Mouse (Mus musculus) embryonic fibroblast, embryonic 13.5 days (primary cell): ENCODE measurements around the gene Krtap24-1. TPM values are rescaled to one million over a fixed set of nuclear protein-coding genes. Genes with fewer than 3 reads are reported as not detected.

Source experiments
- H3K27ac ChIP-seq: 2 replicates; pipeline ENCODE4 v1.5.1; 2012; ENCODE audit warnings: low read length, control low read depth, inconsistent platforms; ENCODE audit not compliant: insufficient read depth
- H3K4me1 ChIP-seq: 2 replicates; pipeline ENCODE4 v1.6.1; 2011; ENCODE audit warnings: low read length; ENCODE audit not compliant: control insufficient read depth, insufficient read depth
- H3K4me3 ChIP-seq: 2 replicates; pipeline ENCODE4 v1.5.1; 2011; ENCODE audit warnings: mild to moderate bottlenecking, control low read depth, low read length; ENCODE audit not compliant: insufficient read depth
- CTCF ChIP-seq: IDR thresholded peaks from 2 replicates; pipeline ENCODE4 v1.5.1; 2011; ENCODE audit warnings: mild to moderate bottlenecking, control low read depth, low read length, moderate library complexity, borderline replicate concordance; ENCODE audit not compliant: insufficient read depth
- POLR2A ChIP-seq: IDR thresholded peaks from 2 replicates; pipeline ENCODE4 v1.6.1; 2011; ENCODE audit warnings: low read depth, mild to moderate bottlenecking, control low read depth, low read length, moderate library complexity
- polyA plus RNA-seq: library from polyadenylated mRNA; stranded (reverse); fragments of >200 nt; gene quantifications from 2 replicates; pipeline ENCODE4 v1.2.4, GENCODE M21; 2011; ENCODE audit warnings: low read depth; ENCODE audit not compliant: missing spikeins, insufficient read length

Gene Krtap24-1
- polyA plus RNA-seq, 1 experiment, result not detected

DNA sequence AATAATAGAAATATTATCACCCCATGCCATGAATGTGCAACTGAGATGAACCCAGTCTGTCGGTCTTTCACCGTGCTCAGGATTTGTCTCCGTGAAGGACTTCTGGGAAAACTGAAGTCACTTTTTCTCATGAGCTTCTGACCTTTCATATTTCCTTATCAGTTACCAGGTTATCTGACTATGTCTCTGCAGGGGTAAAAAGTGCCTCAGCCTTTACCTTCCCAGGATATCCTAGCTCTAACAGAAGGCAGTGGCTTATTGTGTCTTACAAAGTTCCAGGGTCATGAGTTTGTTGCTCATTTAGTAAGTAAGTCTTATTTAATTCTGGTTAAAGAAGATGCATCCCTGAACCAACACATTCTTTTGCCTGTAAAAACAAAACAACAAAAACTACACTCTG is 42.3 kb downstream of the Krtap24-1 start:
- no peak for TF ChIP-seq CTCF
- TF ChIP-seq POLR2A, result no peak
- Histone ChIP-seq H3K4me3 (no peak overlapping the region), H3K4me1 (no peaks in the 10 kb centered on the region), H3K27ac (no peak overlapping the region)

DNA sequence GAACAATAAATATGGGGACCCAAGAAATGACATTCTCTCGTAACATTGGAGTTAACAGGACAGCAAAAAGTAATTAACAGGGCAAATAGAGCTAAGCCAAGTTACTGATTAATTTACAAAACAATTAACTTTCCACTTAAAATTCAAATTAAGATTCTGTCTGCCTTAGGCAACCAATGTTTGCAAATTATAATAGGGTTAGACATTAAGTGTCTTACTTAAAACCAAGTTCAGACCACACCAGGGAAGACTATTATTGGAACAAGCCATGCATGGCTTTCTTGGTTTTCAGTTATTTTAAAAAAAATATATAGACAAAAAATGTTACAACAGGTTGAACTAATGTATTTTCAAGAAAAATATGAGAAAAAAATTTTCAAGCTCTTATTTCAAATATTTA is 43.0 kb downstream of the Krtap24-1 start:
- Histone ChIP-seq H3K4me1 (no peaks in the 10 kb centered on the region), H3K4me3 (no peak overlapping the region)

DNA sequence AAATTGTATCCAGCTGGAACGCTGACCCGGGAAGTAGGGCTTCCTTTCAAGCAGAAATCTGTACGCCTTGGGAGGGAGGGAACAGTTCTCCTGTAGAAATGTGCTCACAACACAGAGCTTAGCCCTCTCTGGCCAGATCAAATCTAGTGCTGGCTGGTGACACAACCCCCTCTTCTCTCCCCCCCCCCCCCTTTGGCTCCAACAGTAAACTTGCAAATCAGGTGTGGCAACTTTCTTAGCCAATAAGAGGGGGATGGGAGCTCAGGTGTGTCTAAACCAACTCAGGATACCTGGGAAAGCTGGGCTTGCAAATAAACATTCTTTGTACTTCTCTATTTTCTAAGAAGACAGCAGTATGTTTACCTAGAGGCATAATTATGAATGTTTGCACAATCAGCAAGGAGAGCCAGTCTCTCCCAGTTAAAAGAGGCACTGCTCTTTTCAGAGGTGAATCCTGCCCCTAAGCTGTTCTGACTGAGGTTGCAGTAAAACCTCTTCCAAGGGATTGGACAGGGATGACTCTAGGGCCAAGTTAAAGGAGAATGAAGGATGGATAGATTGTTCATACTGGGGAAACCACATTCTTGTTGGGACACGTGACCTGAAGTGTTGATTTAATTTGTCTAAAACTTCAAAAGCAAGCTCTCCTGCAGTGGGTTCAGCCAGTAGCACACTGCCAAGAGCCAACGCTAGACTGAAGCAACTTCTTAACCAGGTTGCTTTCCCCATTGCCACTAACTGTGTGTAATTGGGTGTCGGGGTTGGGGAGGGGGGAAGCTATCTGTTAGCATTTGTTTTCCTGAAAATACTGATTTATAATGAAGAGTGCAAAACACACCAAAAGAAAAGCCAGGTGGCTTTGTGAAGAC is 48.8 kb downstream of the Krtap24-1 start, which contains the start of gene Cldn8:
TSS of gene Cldn8 (minus strand) at position 139 of the 869 bp plus-strand sequence.
- Histone ChIP-seq H3K4me3 (no peak within 1 kb of the TSS), H3K27ac (no peak within 1 kb of the TSS), H3K4me1 (no peaks in the 10 kb centered on the region)
- TF ChIP-seq CTCF (no peak), POLR2A (no peak)

More for the DNA sequence above, 43.0 kb downstream of the Krtap24-1 start:
- no peak for TF ChIP-seq CTCF
- no peak for TF ChIP-seq POLR2A
- no peak overlapping the region for H3K27ac ChIP-seq

DNA sequence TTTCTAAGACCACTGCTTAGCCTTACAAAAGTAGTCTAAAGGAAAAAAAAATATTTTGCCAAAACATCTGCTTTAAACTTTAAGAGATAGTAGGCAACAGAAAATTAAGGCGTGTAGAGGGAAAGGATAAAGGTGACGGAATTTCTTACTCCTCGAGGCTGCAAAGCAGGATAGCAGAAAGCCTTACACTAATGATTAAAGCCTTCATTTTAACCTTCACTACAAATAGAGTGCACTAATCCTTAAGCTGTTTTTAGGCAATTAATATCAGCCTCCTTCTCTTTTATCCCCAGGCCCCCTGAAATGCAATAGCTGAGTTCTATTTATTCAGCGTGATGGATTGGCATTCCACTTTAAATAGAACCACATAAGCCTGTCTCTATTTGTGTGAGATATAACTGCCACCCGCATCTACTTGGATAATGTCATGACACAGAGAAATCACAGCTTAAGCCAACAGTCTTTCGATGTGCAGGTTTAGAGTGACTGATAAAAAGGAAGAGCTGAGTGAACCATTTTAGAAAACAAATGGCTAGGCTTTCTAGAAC is 50.4 kb downstream of the Krtap24-1 start:
- no peak for TF ChIP-seq CTCF
- TF ChIP-seq POLR2A, result no peak
- Histone ChIP-seq H3K27ac (no peak overlapping the region), H3K4me1 (no peaks in the 10 kb centered on the region), H3K4me3 (no peak overlapping the region)

Other genes starting within 250 kb of the Krtap24-1 start
- not detected in 2 replicates for gene Cldn17, start 105.3 kb downstream of the Krtap24-1 start, polyA plus RNA-seq
- gene Cldn8, start 49.1 kb downstream of the Krtap24-1 start, polyA plus RNA-seq, result not detected in 2 replicates
- gene 2310079G19Rik, start 15.4 kb upstream of the Krtap24-1 start, polyA plus RNA-seq, result not detected in 2 replicates
- gene Krtap26-1, start 35.5 kb upstream of the Krtap24-1 start, polyA plus RNA-seq, result not detected in 2 replicates
- not detected in 2 replicates for gene Krtap27-1, start 59.4 kb upstream of the Krtap24-1 start, polyA plus RNA-seq
- gene 2310061N02Rik, start 95.7 kb upstream of the Krtap24-1 start, polyA plus RNA-seq, result not detected in 2 replicates
- not detected in 2 replicates for gene Krtap13-1, start 116.6 kb upstream of the Krtap24-1 start, polyA plus RNA-seq
- not detected in 2 replicates for gene Krtap13, start 139.4 kb upstream of the Krtap24-1 start, polyA plus RNA-seq
- gene 2310034C09Rik, start 146.6 kb upstream of the Krtap24-1 start, polyA plus RNA-seq, result not detected in 2 replicates
- gene 2310057N15Rik, start 161.9 kb upstream of the Krtap24-1 start, polyA plus RNA-seq, result not detected in 2 replicates
- gene Gm5965, start 165.6 kb upstream of the Krtap24-1 start, polyA plus RNA-seq, result not detected in 2 replicates
- gene Gm20741, start 199.9 kb upstream of the Krtap24-1 start, polyA plus RNA-seq, result not detected in 2 replicates
- not detected in 2 replicates for gene Krtap15, start 207.9 kb upstream of the Krtap24-1 start, polyA plus RNA-seq
- gene Krtap14, start 213.9 kb upstream of the Krtap24-1 start, polyA plus RNA-seq, result not detected in 2 replicates